Mouse (Mus musculus): ENCODE measurements around the gene Gm5938. TPM values are rescaled to one million over a fixed set of nuclear protein-coding genes. Genes with fewer than 3 reads are reported as not detected.

The Gm5938 gene
- not detected in 2 replicates for polyA plus RNA-seq (2015; fragmentation: Nextera tagmentation; extraction: Ambion mirVana)

- Histone ChIP-seq H3K4me2 (replicated peaks; ENCODE audit: low read depth) (no peak within 1 kb of the TSS), H3K27me3 (replicated peaks; ENCODE audit: control insufficient read depth, insufficient read depth, low read length) (no peaks in the 10 kb centered on the region), H3K27ac (ENCODE audit: low read depth, low read length) (no peak within 1 kb of the TSS), H3K9me3 (ENCODE audit: control insufficient read depth) (no peaks in the 10 kb centered on the region), H3K9ac (ENCODE audit: low read depth, low read length) (no peak within 1 kb of the TSS), H3K4me1 (replicated peaks; ENCODE audit: control insufficient read depth, insufficient read depth, low read length) (no peaks in the 10 kb centered on the region), H3K4me3 (ENCODE audit: low read depth, low read length) (no peak within 1 kb of the TSS), H3K36me3 (ENCODE audit: control insufficient read depth, insufficient read depth) (no peaks in the 10 kb centered on the region)
- 47% methylated on average over 1 of the region's 1 CpGs for WGBS
- no peak for ATAC-seq
- TF ChIP-seq CTCF (IDR thresholded peaks at IDR 0.05; ENCODE audit: low read depth), result no peak
These were observed at the start of gene Gm5938 for GRCm38 (mm10) chrX:78125167-78125566. Gene Gm5938 (plus strand): TSS chrX:78125467.

GRCm38 (mm10) chrX:78091274-78091673, 34.0 kb upstream of the Gm5938 start, which contains the start of gene Obp1a:
Gene Obp1a (minus strand): TSS chrX:78091374.
- no peak within 1 kb of the TSS for H3K9ac ChIP-seq (ENCODE audit: low read depth, low read length)
- TF ChIP-seq CTCF (IDR thresholded peaks at IDR 0.05; ENCODE audit: low read depth), result no peak
- ATAC-seq, result no peak
- no peaks in the 10 kb centered on the region for H3K36me3 ChIP-seq (ENCODE audit: control insufficient read depth, insufficient read depth)
- H3K4me3 ChIP-seq (ENCODE audit: low read depth, low read length), result no peak within 1 kb of the TSS
- H3K27ac ChIP-seq (ENCODE audit: low read depth, low read length), result no peak within 1 kb of the TSS
- no peaks in the 10 kb centered on the region for H3K9me3 ChIP-seq (ENCODE audit: control insufficient read depth)
- H3K27me3 ChIP-seq (replicated peaks; ENCODE audit: control insufficient read depth, insufficient read depth, low read length), result no peaks in the 10 kb centered on the region
- H3K4me2 ChIP-seq (replicated peaks; ENCODE audit: low read depth), result no peak within 1 kb of the TSS
- no peaks in the 10 kb centered on the region for H3K4me1 ChIP-seq (replicated peaks; ENCODE audit: control insufficient read depth, insufficient read depth, low read length)

Other genes starting within 250 kb of the Gm5938 start
- not detected in 2 replicates for gene 5430402E10Rik, start 200.4 kb upstream of the Gm5938 start, polyA plus RNA-seq (2015; fragmentation: Nextera tagmentation; extraction: Ambion mirVana)
- not detected in 2 replicates for gene Obp1a, start 34.1 kb upstream of the Gm5938 start, polyA plus RNA-seq (2015; fragmentation: Nextera tagmentation; extraction: Ambion mirVana)
- gene Obp1b, start 61.3 kb downstream of the Gm5938 start, polyA plus RNA-seq (2015; fragmentation: Nextera tagmentation; extraction: Ambion mirVana), result not detected in 2 replicates
- not detected in 2 replicates for gene Gm14743, start 120.5 kb downstream of the Gm5938 start, polyA plus RNA-seq (2015; fragmentation: Nextera tagmentation; extraction: Ambion mirVana)
- gene 4930480E11Rik, start 244.2 kb downstream of the Gm5938 start, polyA plus RNA-seq (2015; fragmentation: Nextera tagmentation; extraction: Ambion mirVana), result not detected in 2 replicates